Mouse (Mus musculus) forebrain, postnatal 0 days (tissue): Measurements from ENCODE around the gene Efna4. TPM values are rescaled to one million over a fixed set of nuclear protein-coding genes. Genes with fewer than 3 reads are reported as not detected.
A peak's percentile ranks its signal among the peaks of the same experiment; 100 is the strongest.

ENCODE experiments used
- ATAC-seq: fragments of 200-750 bp; cut with Nextera tagmentation; 2 replicates; pipeline ENCODE4 v1.8.0; 2017; ENCODE audit warnings: mild to moderate bottlenecking, moderate library complexity
- DNase-seq: peaks from one replicate; pipeline ENCODE4 v3.0.0-alpha.2; 2015
- H3K27ac ChIP-seq: fragments of 300-500 bp; sonication (generic); 2 replicates; pipeline ENCODE4 v1.5.1; 2014; ENCODE audit warnings: low read depth, mild to moderate bottlenecking, antibody characterized with exemption, low read length, moderate library complexity, mixed read lengths
- H3K27me3 ChIP-seq: fragments of 300-500 bp; sonication (generic); 2 replicates; pipeline ENCODE4 v1.6.1; 2014; ENCODE audit warnings: mild to moderate bottlenecking, low read length, mixed read lengths; ENCODE audit not compliant: insufficient read depth
- H3K36me3 ChIP-seq: fragments of 300-500 bp; sonication (generic); 2 replicates; pipeline ENCODE4 v1.6.1; 2014; ENCODE audit warnings: mild to moderate bottlenecking, moderate library complexity; ENCODE audit not compliant: insufficient read depth
- H3K4me1 ChIP-seq: fragments of 300-500 bp; sonication (generic); 2 replicates; pipeline ENCODE4 v1.6.1; 2014; ENCODE audit warnings: antibody characterized with exemption; ENCODE audit not compliant: insufficient read depth
- H3K4me2 ChIP-seq: fragments of 300-500 bp; sonication (generic); 2 replicates; pipeline ENCODE4 v1.6.1; 2014; ENCODE audit warnings: low read depth, mild to moderate bottlenecking, moderate library complexity
- H3K4me3 ChIP-seq: fragments of 300-500 bp; sonication (generic); 2 replicates; pipeline ENCODE4 v1.5.1; 2014; ENCODE audit warnings: low read depth, low read length, mixed read lengths
- H3K9ac ChIP-seq: fragments of 300-500 bp; sonication (generic); 2 replicates; pipeline ENCODE4 v1.6.1; 2014; ENCODE audit warnings: mild to moderate bottlenecking
- H3K9me3 ChIP-seq: fragments of 300-500 bp; sonication (generic); 2 replicates; pipeline ENCODE4 v1.6.1; 2016; ENCODE audit warnings: low read length
- CTCF ChIP-seq: sonication (generic); IDR thresholded peaks from 2 replicates; pipeline ENCODE4 v1.5.1; 2016; ENCODE audit warnings: antibody characterized with exemption, control low read depth, low read depth
- WGBS: fragments of 180-500 bp; shearing (Covaris S2); extraction: QIAGEN DNeasy Blood & Tissue Kit; methylation state at CpG from one replicate; pipeline ENCODE4 v1.1.7; 2014; 5-methylcytosine and 5-hydroxymethylcytosine counted together
- polyA plus RNA-seq: library from polyadenylated mRNA; unstranded; fragments of >200 nt; fragmentation: Nextera tagmentation; extraction: Ambion mirVana; gene quantifications from 2 replicates; pipeline ENCODE4 v1.2.1, GENCODE M21; 2015
- total RNA-seq: library from RNA; depleted of rRNA; stranded (reverse); fragments of >200 nt; gene quantifications from 2 replicates; pipeline ENCODE4 v1.2.3, GENCODE M21; 2014

The Efna4 gene
- total and polyA plus RNA-seq, 2 experiments from 2014 or later = 7.8 to 8.4 TPM

DNA sequence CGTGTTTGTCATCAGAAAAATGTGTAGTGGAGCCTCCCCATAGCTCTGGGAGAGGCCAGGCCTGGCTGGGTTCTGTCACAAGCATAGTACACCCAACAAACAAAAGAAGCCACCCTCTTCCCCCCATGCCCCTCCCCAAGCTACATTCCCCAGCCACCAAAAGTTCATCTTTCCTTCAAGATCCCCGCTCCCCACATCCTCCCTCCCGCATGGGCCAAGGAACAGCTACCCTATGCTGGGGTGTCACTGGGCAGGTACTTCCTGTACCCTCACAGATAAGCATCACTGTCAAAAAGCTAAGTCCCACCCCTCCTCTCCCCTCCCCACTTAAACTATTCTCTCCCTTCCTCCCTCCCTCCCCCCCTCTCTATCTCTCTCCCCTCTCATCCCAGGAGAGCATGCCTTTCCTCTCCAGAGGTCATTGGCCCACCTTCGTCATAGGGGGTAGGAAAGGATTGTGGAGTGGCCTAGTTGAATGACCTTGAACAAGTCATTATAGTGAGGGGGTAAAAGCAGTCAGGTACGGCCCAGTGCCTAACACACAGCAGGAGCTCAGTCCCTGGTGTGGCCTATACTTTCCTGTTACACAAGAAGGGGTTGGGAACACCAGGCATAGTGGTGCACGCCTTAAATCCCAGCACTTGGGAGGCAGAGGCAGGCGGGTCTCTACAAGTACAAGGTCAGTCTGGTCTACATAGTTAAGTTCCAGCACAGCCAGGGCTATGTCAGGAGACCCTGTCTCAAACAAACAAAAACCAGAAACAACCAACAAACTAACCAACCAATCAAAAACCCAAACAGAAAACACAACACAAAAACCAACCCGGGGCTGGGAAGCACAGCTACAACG, 44.4 kb upstream of the Efna4 start:
- H3K36me3 ChIP-seq = no peaks in the 10 kb centered on the region
- peaks cover 4% of the 10 kb centered on the region for H3K4me1 ChIP-seq
- no peak for ATAC-seq
- H3K9ac ChIP-seq = no peak overlapping the region
- WGBS = 87% methylated on average over 9 of the region's 9 CpGs
- no peaks in the 10 kb centered on the region for H3K27me3 ChIP-seq
- no peak for TF ChIP-seq CTCF
- H3K9me3 ChIP-seq = no peaks in the 10 kb centered on the region
- H3K4me2 ChIP-seq = no peak overlapping the region
- DNase-seq = no peak
- H3K27ac ChIP-seq = no peak overlapping the region
- H3K4me3 ChIP-seq = no peak overlapping the region

DNA sequence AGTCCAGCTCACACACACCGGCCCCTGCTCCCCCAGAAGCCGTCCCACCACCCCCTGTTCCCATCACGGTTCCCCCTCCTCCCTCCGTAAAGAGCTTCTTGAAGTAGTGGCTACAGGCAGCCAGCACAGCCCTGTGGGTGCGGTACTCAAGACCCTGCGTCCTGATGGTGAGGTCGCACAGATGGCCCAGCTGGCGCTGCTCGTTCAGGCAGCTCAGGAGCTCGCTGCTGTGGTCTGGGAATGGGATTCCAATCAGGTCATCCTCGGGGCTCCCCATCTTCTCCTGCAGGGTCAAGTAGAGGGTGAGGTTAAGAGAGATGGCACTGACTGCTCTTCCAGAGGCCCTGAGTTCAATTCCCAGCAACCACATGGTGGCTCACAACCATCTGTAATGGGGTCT, 43.4 kb upstream of the Efna4 start:
- Histone ChIP-seq H3K9me3 (no peaks in the 10 kb centered on the region), H3K4me1 (peaks cover 4% of the 10 kb centered on the region), H3K4me2 (no peak overlapping the region), H3K27me3 (no peaks in the 10 kb centered on the region), H3K9ac (no peak overlapping the region), H3K4me3 (no peak overlapping the region), H3K36me3 (no peaks in the 10 kb centered on the region), H3K27ac (no peak overlapping the region)
- DNase-seq (no peak), ATAC-seq (no peak)
- WGBS = 87% methylated on average over 11 of the region's 11 CpGs
- no peak for TF ChIP-seq CTCF

DNA sequence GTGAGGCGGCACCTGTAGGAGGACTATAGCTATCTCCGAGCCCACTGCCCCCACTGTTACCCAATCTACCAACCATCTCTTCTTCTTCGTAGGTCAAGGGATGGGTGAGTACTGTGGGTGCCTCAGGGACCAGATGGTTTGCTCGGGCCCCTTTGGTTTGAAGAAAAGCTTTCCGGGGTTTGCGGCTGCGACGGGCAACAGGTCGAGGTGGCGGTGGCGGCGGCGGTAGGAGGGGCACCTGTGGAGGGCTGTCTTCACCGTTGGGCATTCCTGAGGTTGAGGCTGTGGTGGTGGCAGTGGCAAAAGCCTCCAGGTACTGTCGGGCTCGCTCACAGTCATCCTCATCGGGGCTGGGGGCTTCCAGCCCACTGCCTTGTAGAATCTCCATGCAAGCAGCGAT, 42.9 kb upstream of the Efna4 start:
- H3K27ac ChIP-seq = no peak overlapping the region
- ATAC-seq (no peak), DNase-seq (no peak)
- H3K27me3 ChIP-seq = no peaks in the 10 kb centered on the region
- H3K36me3 ChIP-seq = no peaks in the 10 kb centered on the region
- no peak overlapping the region for H3K9ac ChIP-seq
- H3K9me3 ChIP-seq = no peaks in the 10 kb centered on the region
- peaks cover 4% of the 10 kb centered on the region for H3K4me1 ChIP-seq
- WGBS = 95% methylated on average over 18 of the region's 18 CpGs
- no peak overlapping the region for H3K4me2 ChIP-seq
- TF ChIP-seq CTCF = no peak
- no peak overlapping the region for H3K4me3 ChIP-seq

DNA sequence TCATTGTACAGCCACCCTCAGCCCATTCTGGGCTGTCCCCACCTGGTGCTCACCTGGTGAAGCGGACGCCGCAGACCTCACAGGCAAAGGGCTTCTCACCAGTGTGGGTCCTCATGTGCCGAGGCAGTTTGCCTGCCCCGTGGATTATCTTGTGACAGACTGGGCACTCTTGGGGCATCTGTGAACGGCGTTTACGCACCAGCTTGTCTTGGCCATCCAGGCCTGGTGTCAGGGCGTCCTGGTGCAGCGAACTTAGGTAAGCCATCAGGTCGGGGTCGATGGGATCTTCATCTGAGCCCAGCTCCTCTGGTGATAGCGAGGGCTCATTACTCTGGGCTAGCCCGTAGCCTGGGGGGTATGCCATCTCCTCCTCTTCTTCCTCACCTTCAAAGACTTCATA, 42.5 kb upstream of the Efna4 start:
- peaks cover 4% of the 10 kb centered on the region for H3K4me1 ChIP-seq
- no peaks in the 10 kb centered on the region for H3K27me3 ChIP-seq
- TF ChIP-seq CTCF = no peak
- H3K9ac ChIP-seq = no peak overlapping the region
- no peaks in the 10 kb centered on the region for H3K36me3 ChIP-seq
- DNase-seq (no peak), ATAC-seq (no peak)
- no peak overlapping the region for H3K4me3 ChIP-seq
- 93% methylated on average over 14 of the region's 14 CpGs for WGBS
- H3K4me2 ChIP-seq = no peak overlapping the region
- H3K27ac ChIP-seq = no peak overlapping the region
- no peaks in the 10 kb centered on the region for H3K9me3 ChIP-seq

DNA sequence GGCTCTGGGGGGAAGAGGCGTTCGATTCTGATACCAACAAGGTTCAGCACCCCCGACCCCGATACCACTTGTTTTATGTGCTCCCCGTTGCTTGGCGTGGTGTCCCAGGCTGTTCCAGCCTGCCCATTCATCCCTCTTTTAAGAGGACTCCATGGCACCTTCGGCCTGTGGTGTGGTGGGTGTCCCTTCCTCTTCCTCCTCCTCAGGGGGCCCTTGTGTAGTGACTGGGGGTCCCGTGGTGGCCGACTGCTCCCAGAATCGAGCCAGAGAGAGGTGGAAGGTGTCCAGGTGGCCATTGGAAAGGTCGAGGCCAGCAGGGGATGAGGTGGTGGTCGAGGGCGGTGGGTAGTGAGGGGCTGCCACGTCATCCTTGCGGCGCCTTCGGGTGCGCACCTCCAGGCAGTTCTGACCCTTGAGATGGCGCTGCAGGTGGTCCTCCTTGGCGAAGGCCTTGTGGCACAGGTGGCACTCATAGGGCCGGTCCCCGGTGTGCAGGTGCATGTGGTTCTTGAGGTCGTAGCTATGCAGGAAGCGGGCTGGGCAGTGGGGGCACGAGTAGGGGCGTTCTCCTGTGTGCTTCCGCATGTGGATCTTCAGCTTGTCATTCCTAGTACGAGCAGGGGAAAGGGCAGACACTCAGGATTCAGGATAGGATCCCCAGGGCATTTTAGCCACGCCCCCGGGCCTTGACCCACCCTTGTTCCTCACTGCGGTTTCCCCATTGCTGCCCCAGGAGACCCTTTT, 41.7 kb upstream of the Efna4 start:
- H3K4me2 ChIP-seq = no peak overlapping the region

DNA sequence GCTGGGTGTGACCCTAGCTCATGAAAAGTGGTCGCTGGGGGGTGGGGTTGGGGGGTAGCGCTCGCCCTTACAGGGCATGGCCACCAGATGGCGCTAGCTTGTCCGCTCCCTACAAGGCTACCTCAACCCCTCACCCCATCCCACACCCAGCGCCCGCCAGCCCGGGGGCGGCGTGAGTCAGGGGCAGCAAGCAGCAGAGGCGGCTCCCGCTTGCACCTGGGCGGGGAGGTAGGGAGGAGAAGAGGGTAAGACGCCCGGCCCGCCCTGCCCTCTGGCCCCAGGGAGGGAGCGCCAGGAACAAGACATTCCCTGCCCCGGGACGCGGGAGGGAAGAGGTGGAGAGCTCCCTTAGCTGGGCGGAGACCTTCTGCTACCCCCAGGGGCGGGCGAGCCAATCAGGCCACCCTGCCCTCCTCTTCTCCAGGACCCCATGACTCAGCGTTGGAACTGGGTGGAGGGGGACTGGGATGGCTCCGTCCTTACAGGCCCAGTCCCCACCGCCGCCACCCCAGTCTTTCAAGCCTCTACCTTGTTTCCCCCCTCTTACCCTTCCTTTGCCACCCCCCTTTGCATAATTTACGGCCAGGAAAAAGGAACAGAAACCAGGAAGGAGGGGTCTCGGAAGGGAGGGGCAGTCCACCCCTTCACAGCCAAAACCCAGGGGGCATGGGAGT, 40.7 kb upstream of the Efna4 start:
- ATAC-seq = peak; percentile 95
- peak; percentile 93 for TF ChIP-seq CTCF

More for the DNA sequence above, 41.7 kb upstream of the Efna4 start:
- no peaks in the 10 kb centered on the region for H3K36me3 ChIP-seq
- DNase-seq (no peak), ATAC-seq (no peak)
- 89% methylated on average over 31 of the region's 31 CpGs for WGBS
- TF ChIP-seq CTCF = no peak
- H3K27ac ChIP-seq = no peak overlapping the region
- no peak overlapping the region for H3K9ac ChIP-seq
- H3K9me3 ChIP-seq = no peaks in the 10 kb centered on the region
- H3K4me1 ChIP-seq = peaks cover 4% of the 10 kb centered on the region
- H3K4me3 ChIP-seq = no peak overlapping the region
- H3K27me3 ChIP-seq = no peaks in the 10 kb centered on the region

DNA sequence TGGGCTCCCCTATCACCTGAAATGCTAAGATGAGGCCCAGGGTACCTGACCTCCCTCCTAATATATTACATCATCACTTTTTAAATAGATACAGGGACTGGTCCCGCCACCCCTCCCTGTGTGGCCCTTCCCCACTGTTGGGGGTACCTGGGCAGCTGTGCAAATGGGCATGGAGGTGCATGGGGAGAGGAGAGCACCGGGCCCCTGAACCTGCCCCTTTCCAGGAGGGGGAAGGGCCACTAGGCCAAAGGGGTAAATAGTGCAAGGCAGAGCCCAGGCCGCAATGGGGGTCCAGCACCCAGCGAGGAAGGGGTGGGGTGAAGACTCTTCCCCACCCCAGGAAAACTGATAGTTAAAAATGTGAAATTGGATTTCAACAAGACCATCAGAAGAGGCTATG, 40.0 kb upstream of the Efna4 start:
- 71% methylated on average over 4 of the region's 4 CpGs for WGBS
- TF ChIP-seq CTCF = no peak

More for the DNA sequence above, 40.7 kb upstream of the Efna4 start:
- Histone ChIP-seq H3K4me2 (peak overlapping the region; percentile 88), H3K4me3 (peak overlapping the region; percentile 54), H3K27ac (peak overlapping the region; percentile 50), H3K4me1 (peaks cover 4% of the 10 kb centered on the region), H3K9me3 (no peaks in the 10 kb centered on the region), H3K36me3 (no peaks in the 10 kb centered on the region), H3K9ac (peak overlapping the region; percentile 72), H3K27me3 (no peaks in the 10 kb centered on the region)
- peak; percentile 84 for DNase-seq
- 3% methylated on average over 29 of the region's 29 CpGs for WGBS

More for the DNA sequence above, 40.0 kb upstream of the Efna4 start:
- H3K4me1 ChIP-seq = peaks cover 4% of the 10 kb centered on the region
- no peak for ATAC-seq
- H3K27ac ChIP-seq = no peak overlapping the region
- no peak overlapping the region for H3K9ac ChIP-seq
- no peaks in the 10 kb centered on the region for H3K9me3 ChIP-seq
- no peaks in the 10 kb centered on the region for H3K36me3 ChIP-seq
- 0 out of 2 replicates have a peak overlapping the region, but pooled peaks have one; percentile 54 for H3K4me3 ChIP-seq
- no peak for DNase-seq
- H3K4me2 ChIP-seq = peak overlapping the region; percentile 88
- no peaks in the 10 kb centered on the region; the same call in 1 of the 2 replicates for H3K27me3 ChIP-seq
